Mouse (Mus musculus): ENCODE data around the gene St6gal2. TPM values are rescaled to one million over a fixed set of nuclear protein-coding genes. Genes with fewer than 3 reads are reported as not detected.

St6gal2 gene
- 10 to 100 TPM; 45.5 to 49.2 TPM for total RNA-seq (2021)

GRCm38 (mm10) chr17:55445250-55446184 is at the start of gene St6gal2:
TSS of gene St6gal2 (plus strand) at chr17:55445382.
- intact Hi-C loops (cut with DNase I), result loop anchor here (5.0 kb wide), 1 partner anchor 158 kb away; no protein-coding TSS in a partner anchor
- DNase-seq (ENCODE audit: low spot score in 2 of 2), result peak; percentile 77 to 86

GRCm38 (mm10) chr17:55406043-55406442 is 39.1 kb upstream of the St6gal2 start:
- no peak for DNase-seq (ENCODE audit: low spot score in 2 of 2)
- intact Hi-C loops (cut with DNase I), result no loop called here

- no peak for DNase-seq (ENCODE audit: low spot score in 2 of 2)
- intact Hi-C loops (cut with DNase I), result no loop called here
These were observed 28.7 kb upstream of the St6gal2 start for GRCm38 (mm10) chr17:55416519-55416918.

GRCm38 (mm10) chr17:55446185-55446527 is 974 bp downstream of the St6gal2 start:
- DNase-seq (ENCODE audit: low spot score in 2 of 2), result peak in 1 of 2 experiments; percentile 35
- intact Hi-C loops (cut with DNase I), result loop anchor here (5.0 kb wide), 1 partner anchor 159 kb away; no protein-coding TSS in a partner anchor

GRCm38 (mm10) chr17:55446698-55447097 is 1.5 kb downstream of the St6gal2 start:
- DNase-seq (ENCODE audit: low spot score in 2 of 2), result no peak
- intact Hi-C loops (cut with DNase I), result loop anchor here (5.0 kb wide), 1 partner anchor 159 kb away; no protein-coding TSS in a partner anchor

GRCm38 (mm10) chr17:55450943-55451342 is 5.8 kb downstream of the St6gal2 start:
- intact Hi-C loops (cut with DNase I), result no loop called here
- DNase-seq (ENCODE audit: low spot score in 2 of 2), result no peak

GRCm38 (mm10) chr17:55454487-55454886 is 9.3 kb downstream of the St6gal2 start:
- intact Hi-C loops (cut with DNase I), result no loop called here
- DNase-seq (ENCODE audit: low spot score in 2 of 2), result no peak

GRCm38 (mm10) chr17:55460187-55460586 is 15.0 kb downstream of the St6gal2 start:
- no peak for DNase-seq (ENCODE audit: low spot score in 2 of 2)
- intact Hi-C loops (cut with DNase I), result no loop called here

- intact Hi-C loops (cut with DNase I), result no loop called here
- DNase-seq (ENCODE audit: low spot score in 2 of 2), result no peak
These were observed 22.4 kb downstream of the St6gal2 start for GRCm38 (mm10) chr17:55467579-55467978.

GRCm38 (mm10) chr17:55468963-55469362 is 23.8 kb downstream of the St6gal2 start:
- intact Hi-C loops (cut with DNase I), result no loop called here
- DNase-seq (ENCODE audit: low spot score in 2 of 2), result no peak

- no peak for DNase-seq (ENCODE audit: low spot score in 2 of 2)
These were observed 30.8 kb downstream of the St6gal2 start for GRCm38 (mm10) chr17:55475974-55476373.

GRCm38 (mm10) chr17:55477361-55477760 is 32.2 kb downstream of the St6gal2 start:
- no peak for DNase-seq (ENCODE audit: low spot score in 2 of 2)
- intact Hi-C loops (cut with DNase I), result loop anchor here (10.0 kb wide), 2 partner anchors 813 to 1123 kb away; no protein-coding TSS in a partner anchor

More at GRCm38 (mm10) chr17:55475974-55476373, 30.8 kb downstream of the St6gal2 start:
- intact Hi-C loops (cut with DNase I), result loop anchor here (10.0 kb wide), 2 partner anchors 811 to 1121 kb away; no protein-coding TSS in a partner anchor

- DNase-seq (ENCODE audit: low spot score in 2 of 2), result no peak
- intact Hi-C loops (cut with DNase I), result loop anchor here (10.0 kb wide), 2 partner anchors 815 to 1125 kb away; no protein-coding TSS in a partner anchor
These were observed 34.2 kb downstream of the St6gal2 start for GRCm38 (mm10) chr17:55479367-55479766.

GRCm38 (mm10) chr17:55484108-55484870 is 39.1 kb downstream of the St6gal2 start:
- DNase-seq (ENCODE audit: low spot score in 2 of 2), result no peak
- intact Hi-C loops (cut with DNase I), result no loop called here

- DNase-seq (ENCODE audit: low spot score in 2 of 2), result no peak
- intact Hi-C loops (cut with DNase I), result no loop called here
These were observed 86.7 kb downstream of the St6gal2 start for GRCm38 (mm10) chr17:55531872-55532271.

GRCm38 (mm10) chr17:55548476-55548875 is 103.3 kb downstream of the St6gal2 start:
- no peak for DNase-seq (ENCODE audit: low spot score in 2 of 2)

GRCm38 (mm10) chr17:55561774-55562173 is 116.6 kb downstream of the St6gal2 start:
- DNase-seq (ENCODE audit: low spot score in 2 of 2), result no peak

More at GRCm38 (mm10) chr17:55548476-55548875, 103.3 kb downstream of the St6gal2 start:
- intact Hi-C loops (cut with DNase I), result no loop called here

More at GRCm38 (mm10) chr17:55561774-55562173, 116.6 kb downstream of the St6gal2 start:
- intact Hi-C loops (cut with DNase I), result no loop called here
